Mouse (Mus musculus): Measurements from ENCODE around the gene A530032D15Rik. TPM values are rescaled to one million over a fixed set of nuclear protein-coding genes. Genes with fewer than 3 reads are reported as not detected.
"Not testable (repeated sequence)": the region's sequence is repeated elsewhere in the genome, so short reads cannot be mapped to it uniquely, and the experiment has no call there.

A530032D15Rik gene
- total RNA-seq, 1 experiment from 2014 or later = not detected

DNA sequence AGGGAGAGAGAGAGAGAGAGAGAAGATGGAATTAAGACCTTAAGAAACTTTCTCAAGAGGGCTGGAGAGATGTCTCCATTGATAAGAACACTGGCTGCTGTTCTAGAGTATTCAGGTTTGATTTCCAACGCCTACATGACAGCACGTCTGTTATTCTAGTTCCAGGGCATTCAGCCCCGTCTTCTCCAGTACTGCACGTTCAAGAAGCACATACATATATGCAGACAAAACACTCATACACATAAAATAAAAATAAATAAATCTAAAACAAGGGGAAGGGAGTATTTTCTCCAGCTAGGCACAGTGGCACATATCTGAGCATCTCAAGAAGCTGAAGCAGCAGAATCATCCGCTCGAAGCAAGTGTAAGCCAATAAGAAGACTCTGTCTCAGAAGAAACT is 73.9 kb downstream of the A530032D15Rik start:
- not testable (repeated sequence) for DNase-seq

DNA sequence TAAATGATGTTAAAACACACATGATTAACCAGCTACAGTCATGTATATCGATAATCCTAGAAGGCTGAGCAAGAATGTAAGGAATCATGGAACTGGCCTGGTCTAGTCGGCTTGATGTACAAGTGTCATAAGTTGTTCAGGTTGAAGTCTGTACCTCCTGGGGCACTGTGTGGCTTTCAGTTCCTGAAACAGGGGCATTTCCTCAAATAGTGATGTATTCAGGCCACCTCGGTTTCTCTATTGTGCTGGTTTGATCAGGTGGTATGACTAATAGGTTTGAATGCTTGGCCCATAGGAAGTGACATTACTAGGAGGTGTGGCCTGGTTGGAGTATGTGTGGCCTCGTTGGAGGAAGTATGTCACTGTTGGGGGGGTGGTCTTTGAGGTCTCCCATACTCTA is 75.3 kb downstream of the A530032D15Rik start:
- DNase-seq = not testable (repeated sequence)

DNA sequence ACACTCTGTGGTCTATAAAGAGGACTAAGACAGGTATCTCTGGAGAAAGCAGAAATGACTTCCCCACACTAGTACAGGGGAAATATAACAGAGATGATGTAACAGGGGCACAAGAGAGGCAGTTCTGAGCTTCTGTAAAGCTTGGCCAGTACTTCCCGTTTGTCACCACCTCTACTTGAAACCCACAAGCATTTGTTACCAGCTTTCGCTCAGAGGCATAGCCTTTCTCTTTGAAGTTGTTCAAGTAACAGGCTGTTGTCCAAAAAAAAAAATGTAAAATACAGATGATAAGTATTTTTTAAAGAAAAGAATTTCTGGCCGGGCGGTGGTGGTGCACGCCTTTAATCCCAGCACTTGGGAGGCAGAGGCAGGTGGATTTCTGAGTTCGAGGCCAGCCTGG is 76.0 kb downstream of the A530032D15Rik start:
- DNase-seq = not testable (repeated sequence)

Other genes starting within 250 kb of the A530032D15Rik start
- gene Slc16a14, start 174.7 kb downstream of the A530032D15Rik start, total RNA-seq (2021) = 4.2 and 4.9 TPM in 2 replicates
- gene Gm10553, start 9.7 kb downstream of the A530032D15Rik start, total RNA-seq (2021) = not detected in 2 replicates
- 1.1 TPM in 1 of 2 replicates, not detected in the other for gene C130026I21Rik, start 160.7 kb upstream of the A530032D15Rik start, total RNA-seq (2021)

All from adrenal gland, postnatal 25 days (tissue).